Mouse (Mus musculus) adrenal gland, adult 8-10 months (tissue): ENCODE results near the gene Scn5a. TPM values are rescaled to one million over a fixed set of nuclear protein-coding genes. Genes with fewer than 3 reads are reported as not detected.

Experiments
- DNase-seq: peaks from one replicate; pipeline ENCODE4 v3.0.0; 2022
- total RNA-seq, 4 experiments: library from RNA; stranded (reverse); gene quantifications; 2 replicates each; pipeline ENCODE4 v1.2.4; 2022

Gene Scn5a
- total RNA-seq, 4 experiments from 2014 or later: 0.03 to 0.78 (median 0.10) TPM; not detected in 1

DNA sequence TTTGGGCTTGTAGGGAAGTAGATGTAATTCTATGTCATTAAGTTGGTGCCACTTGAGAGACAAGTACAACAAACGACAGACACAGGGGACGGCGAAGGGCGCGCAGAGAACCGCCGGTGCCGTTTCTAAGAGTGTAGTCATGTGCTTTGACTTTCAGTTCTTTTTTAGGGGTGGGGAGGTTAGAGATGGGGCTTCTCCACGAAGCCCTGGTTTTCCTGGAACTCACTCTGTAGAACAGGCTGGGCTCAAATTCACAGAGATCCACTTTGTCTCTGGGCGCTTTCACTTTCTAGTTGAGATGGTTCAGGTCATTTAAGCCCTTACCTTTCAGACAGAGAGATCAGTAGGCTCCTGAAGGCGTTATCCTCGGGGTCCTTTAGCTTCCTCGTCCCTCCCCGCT lies 122.8 kb downstream of the Scn5a start:
- no peak for DNase-seq

DNA sequence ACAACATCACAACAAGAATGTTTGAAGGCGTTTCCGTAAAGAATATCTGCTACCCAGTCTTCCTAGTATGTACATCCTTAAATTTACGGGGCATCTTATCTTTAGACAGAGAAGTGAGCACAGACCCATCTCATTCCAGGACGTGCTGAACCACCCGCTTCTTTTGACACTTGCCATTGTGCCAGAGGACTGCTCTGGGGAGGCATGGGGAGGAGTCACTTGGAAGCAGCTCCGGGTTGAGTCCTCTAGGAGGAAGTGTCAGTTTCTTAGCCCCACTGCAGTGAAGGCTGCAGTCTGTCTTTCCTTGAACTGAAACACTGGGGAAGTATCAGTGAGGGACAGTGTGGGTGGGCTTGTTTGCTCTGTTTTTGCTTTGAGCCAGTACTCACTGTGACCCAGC lies 133.1 kb downstream of the Scn5a start:
- DNase-seq: no peak

DNA sequence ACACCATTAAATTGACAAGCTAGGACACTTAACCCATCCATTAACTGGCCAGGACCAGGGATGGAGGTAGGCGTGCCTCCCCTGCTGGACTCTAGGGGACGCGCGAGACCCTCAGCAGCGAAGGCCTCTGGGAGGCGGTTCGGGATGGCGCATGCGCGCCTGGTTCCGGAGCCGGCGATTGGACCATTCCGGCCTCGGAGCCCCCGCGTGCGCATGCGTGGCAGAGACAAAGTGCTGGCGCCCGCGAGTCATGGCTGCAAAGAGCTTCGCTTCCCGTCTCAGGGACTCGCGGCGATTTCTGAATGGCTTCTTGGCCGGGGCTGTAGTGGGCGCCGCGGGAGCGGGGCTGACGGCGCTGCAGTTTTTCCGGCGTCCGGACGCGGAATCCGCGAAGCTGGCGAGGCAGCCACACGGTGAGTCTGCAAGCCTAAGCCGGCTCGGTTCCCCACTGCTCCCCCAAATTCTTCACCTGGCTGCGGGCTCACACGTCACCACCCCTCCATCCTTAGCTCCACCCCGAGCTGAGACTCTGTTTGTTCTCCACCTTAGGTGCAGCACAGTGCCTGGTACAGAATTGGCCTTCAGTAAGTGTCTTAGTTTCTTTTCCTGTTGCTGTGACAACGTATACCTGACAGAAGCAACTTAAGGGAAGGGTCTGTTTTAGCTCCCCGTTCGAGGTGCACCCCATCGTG lies 133.9 kb downstream of the Scn5a start, which contains the start of gene Exog:
Gene Exog (plus strand): TSS at position 206 of the 692 bp plus-strand sequence.
- peak; percentile 95 for DNase-seq

DNA sequence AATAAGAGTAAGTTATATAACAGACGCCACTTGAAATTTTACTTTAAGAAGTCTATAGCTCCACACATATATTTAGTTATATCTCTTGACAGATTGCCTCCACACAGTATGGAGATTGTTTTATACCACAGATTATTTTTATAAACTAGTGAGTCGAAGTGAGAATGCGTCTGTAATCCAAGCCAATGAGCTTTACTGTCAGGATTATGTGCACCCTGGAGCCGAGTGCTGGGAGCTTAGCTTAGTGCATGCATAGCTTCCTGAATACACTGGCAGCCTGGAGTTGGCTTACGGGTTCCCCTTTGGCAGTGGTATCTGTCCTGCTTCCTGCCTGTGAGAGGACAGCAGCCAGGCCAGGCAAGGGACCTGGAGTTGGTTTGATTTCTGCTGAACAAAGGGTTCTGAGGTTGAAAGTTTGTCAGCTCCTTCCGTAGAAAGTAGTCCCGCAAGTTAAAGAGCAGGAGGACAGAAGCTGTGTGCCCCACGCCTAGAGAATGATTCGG lies 140.3 kb downstream of the Scn5a start:
- DNase-seq: no peak

DNA sequence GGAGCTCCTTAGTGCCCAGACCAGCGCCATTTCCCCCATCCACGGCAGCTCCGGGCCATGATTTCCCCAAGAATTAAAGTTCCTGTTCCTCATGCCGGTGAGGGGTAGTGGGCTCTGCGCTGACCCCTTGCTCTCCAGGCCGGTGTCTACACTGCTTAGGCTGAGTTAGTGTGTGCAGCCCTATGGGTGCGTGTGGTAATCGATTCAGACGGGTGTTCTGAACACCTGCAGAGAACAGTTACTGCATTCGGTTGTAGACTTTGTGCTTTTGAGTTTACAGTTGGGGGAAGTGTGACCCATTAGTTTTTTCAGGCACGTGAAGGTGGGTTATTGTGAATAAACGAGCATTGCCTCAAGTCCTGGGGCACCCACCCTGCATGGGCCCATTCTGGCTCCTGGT lies 140.8 kb downstream of the Scn5a start:
- DNase-seq: no peak

DNA sequence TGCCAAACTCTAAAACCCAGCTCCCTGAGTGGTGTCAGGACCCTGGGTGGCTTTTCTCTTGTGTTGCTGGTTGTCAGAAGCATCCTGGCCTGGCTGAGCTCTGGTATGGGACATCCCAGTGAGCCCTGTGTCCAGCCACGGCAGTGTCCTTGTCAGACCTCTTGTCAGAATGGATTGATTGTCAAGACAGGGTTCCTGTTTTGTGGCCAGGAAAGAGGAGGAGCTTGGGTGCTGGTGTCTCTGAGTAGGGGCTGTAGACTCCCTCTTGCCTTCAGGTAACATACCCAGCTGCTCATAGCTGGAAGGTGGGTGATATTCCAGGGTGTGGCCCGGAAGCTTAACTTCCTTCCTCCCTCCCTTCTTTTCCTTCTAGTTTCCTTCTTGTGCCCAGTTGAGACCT lies 143.0 kb downstream of the Scn5a start:
- no peak for DNase-seq

Other genes starting within 250 kb of the Scn5a start
- 100 to 1,000 TPM; 128 to 155 (median 138) TPM for gene Acaa1a, start 239.3 kb downstream of the Scn5a start, total RNA-seq
- gene Myd88, start 237.6 kb downstream of the Scn5a start, total RNA-seq: 10 to 100 TPM; 28.2 to 43.0 (median 31.7) TPM
- 1 to 10 TPM in 3 of 4 experiments, under 1 TPM in 1; 0.87 to 2.2 (median 1.5) TPM for gene Xylb, start 221.6 kb downstream of the Scn5a start, total RNA-seq
- not detected for gene Slc22a14, start 213.5 kb downstream of the Scn5a start, total RNA-seq
- gene Acvr2b, start 176.9 kb downstream of the Scn5a start, total RNA-seq: 10 to 100 TPM in 2 of 4 experiments, 1 to 10 TPM in 2; 5.7 to 12.7 (median 10.7) TPM
- 1 to 10 TPM; 4.6 to 5.9 (median 4.9) TPM for gene Exog, start 134.1 kb downstream of the Scn5a start, total RNA-seq
- gene Scn10a, start 140.3 kb upstream of the Scn5a start, total RNA-seq: not detected
- gene Scn11a, start 246.4 kb upstream of the Scn5a start, total RNA-seq: not detected